Mouse (Mus musculus) testis, adult 2 months (tissue): ENCODE results near the gene Hist1h2bh.

Experiments used
- CTCF ChIP-seq: fragments of 200-500 bp; IDR thresholded peaks from 2 replicates; pipeline ENCODE4 v1.5.1; 2012; ENCODE audit warnings: low read depth, mild to moderate bottlenecking, inconsistent platforms, low read length, moderate library complexity; ENCODE audit not compliant: control insufficient read depth, insufficient read depth, insufficient replicate concordance
- POLR2A ChIP-seq: fragments of 200-500 bp; IDR thresholded peaks from 2 replicates; pipeline ENCODE4 v1.6.1; 2012; ENCODE audit warnings: low read depth, mild to moderate bottlenecking, inconsistent platforms, low read length, moderate library complexity; ENCODE audit not compliant: control insufficient read depth

DNA sequence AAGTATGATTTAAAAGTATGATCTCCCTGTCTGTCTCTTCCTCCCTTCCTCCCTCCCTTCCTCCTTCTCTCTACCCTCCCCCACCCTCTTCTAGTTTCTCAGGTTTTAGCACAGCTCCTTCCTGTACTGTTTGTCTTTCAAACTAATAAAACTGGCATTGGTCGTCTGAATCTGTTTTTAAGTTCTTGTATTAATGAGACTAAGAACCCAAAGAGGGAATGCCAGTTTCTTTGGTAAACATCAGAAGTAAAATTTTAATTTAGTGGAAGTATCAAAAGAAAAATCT lies 43.7 kb upstream of the Hist1h2bh start:
- no peak for TF ChIP-seq POLR2A
- TF ChIP-seq CTCF, result no peak
